Mouse (Mus musculus) kidney, adult 2 months (tissue): ENCODE results near the gene Rdm1. TPM values are rescaled to one million over a fixed set of nuclear protein-coding genes. Genes with fewer than 3 reads are reported as not detected.
"Not testable (repeated sequence)": the region's sequence is repeated elsewhere in the genome, so short reads cannot be mapped to it uniquely, and the experiment has no call there.

Experiments used
- DNase-seq: peaks from one replicate; pipeline ENCODE4 v3.0.0; 2021
- H3K27ac ChIP-seq: fragments of 200-500 bp; 2 replicates; pipeline ENCODE4 v1.5.1; 2012; ENCODE audit warnings: low read depth, low read length, control low read depth, inconsistent platforms; ENCODE audit not compliant: insufficient read depth
- H3K27me3 ChIP-seq: fragments of 200-500 bp; replicated peaks from 2 replicates; pipeline ENCODE4 v1.6.1; 2012; ENCODE audit warnings: mild to moderate bottlenecking, moderate library complexity, low read length, inconsistent platforms; ENCODE audit not compliant: control insufficient read depth, insufficient read depth
- H3K36me3 ChIP-seq: fragments of 200-500 bp; 2 replicates; pipeline ENCODE4 v1.6.1; 2012; ENCODE audit warnings: mild to moderate bottlenecking, moderate library complexity, low read length, inconsistent platforms; ENCODE audit not compliant: control insufficient read depth, insufficient read depth
- H3K4me1 ChIP-seq: fragments of 200-500 bp; 2 replicates; pipeline ENCODE4 v1.6.1; 2011; ENCODE audit warnings: low read length; ENCODE audit not compliant: control insufficient read depth, insufficient read depth
- H3K4me3 ChIP-seq: fragments of 200-500 bp; 2 replicates; pipeline ENCODE4 v1.5.1; 2011; ENCODE audit warnings: mild to moderate bottlenecking, low read depth, low read length, control low read depth; ENCODE audit not compliant: insufficient read depth
- CTCF ChIP-seq: fragments of 200-500 bp; conservative IDR thresholded peaks from 2 replicates; pipeline ENCODE4 v1.5.1; 2011; ENCODE audit warnings: low read depth, mild to moderate bottlenecking, control low read depth, low read length, moderate library complexity, mixed read lengths; ENCODE audit not compliant: insufficient read depth, insufficient read length
- POLR2A ChIP-seq: fragments of 200-500 bp; IDR thresholded peaks from one replicate; pipeline ENCODE4 v1.6.1; 2011; ENCODE audit warnings: low read depth, low read length, control low read depth
- WGBS: fragments of 180-500 bp; shearing (Covaris S2); methylation state at CpG from one replicate; pipeline ENCODE4 v1.1.7; 2018; 5-methylcytosine and 5-hydroxymethylcytosine counted together
- polyA plus RNA-seq: library from polyadenylated mRNA; depleted of rRNA; stranded (reverse); fragments of >200 nt; gene quantifications from 2 replicates; pipeline ENCODE4 v1.2.3, GENCODE M21; 2012

The Rdm1 gene
- polyA plus RNA-seq, 1 experiment: 41.0 TPM

- Histone ChIP-seq H3K27ac (peak overlapping the region; percentile 96; the same call in 1 of the 2 replicates), H3K36me3 (no peaks in the 10 kb centered on the region), H3K27me3 (no peaks in the 10 kb centered on the region), H3K4me1 (no peaks in the 10 kb centered on the region), H3K4me3 (peak overlapping the region; percentile 53)
- TF ChIP-seq CTCF (no peak), POLR2A (no peak)
- 4% methylated on average over 8 of the region's 8 CpGs for WGBS
- no peak for DNase-seq
Measured at GRCm38 (mm10) chr11:101626649-101626994, 373 bp upstream of the Rdm1 start.

GRCm38 (mm10) chr11:101627857-101628559 is 1.0 kb downstream of the Rdm1 start:
- peak overlapping the region; percentile 44 for H3K27ac ChIP-seq
- no peaks in the 10 kb centered on the region for H3K36me3 ChIP-seq
- under 1% methylated on average over 33 of the region's 33 CpGs for WGBS
- H3K4me3 ChIP-seq: peak overlapping the region; percentile 64
- no peaks in the 10 kb centered on the region for H3K4me1 ChIP-seq
- no peaks in the 10 kb centered on the region for H3K27me3 ChIP-seq
- DNase-seq: peak; percentile 89
- TF ChIP-seq CTCF (no peak), POLR2A (no peak)

DNA sequence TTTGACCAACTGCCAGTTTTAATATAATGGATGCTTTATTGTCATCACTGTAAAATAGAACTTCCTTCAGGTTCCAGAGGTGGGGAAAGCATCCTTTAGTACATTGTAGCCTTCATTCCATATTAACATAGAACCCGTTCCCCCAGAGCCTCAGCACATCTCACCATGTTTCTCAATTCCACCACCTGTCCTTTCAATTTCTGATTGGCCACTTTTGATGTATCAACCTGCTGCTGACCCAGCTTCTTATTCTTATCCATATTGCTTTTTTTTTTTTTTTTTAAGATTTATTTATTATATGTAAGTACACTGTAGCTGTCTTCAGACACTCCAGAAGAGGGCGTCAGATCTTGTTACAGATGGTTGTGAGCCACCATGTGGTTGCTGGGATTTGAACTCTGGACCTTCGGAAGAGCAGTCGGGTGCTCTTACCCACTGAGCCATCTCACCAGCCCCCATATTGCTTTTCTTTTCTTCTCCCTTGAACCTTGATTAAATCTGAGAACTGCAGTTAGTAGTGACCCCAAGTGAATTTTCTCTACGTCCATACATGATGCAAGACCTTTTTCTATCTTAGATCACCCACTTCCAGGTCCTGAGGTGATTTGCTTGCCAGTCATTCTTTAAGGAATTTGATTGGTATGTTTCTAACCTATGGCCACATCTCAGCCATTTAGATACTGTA is 1.9 kb downstream of the Rdm1 start:
- DNase-seq, H3K4me1 ChIP-seq, H3K27ac ChIP-seq, H3K4me3 ChIP-seq, H3K36me3 ChIP-seq, H3K27me3 ChIP-seq: not testable (repeated sequence)
- WGBS: 61% methylated on average over 5 of the region's 5 CpGs

DNA sequence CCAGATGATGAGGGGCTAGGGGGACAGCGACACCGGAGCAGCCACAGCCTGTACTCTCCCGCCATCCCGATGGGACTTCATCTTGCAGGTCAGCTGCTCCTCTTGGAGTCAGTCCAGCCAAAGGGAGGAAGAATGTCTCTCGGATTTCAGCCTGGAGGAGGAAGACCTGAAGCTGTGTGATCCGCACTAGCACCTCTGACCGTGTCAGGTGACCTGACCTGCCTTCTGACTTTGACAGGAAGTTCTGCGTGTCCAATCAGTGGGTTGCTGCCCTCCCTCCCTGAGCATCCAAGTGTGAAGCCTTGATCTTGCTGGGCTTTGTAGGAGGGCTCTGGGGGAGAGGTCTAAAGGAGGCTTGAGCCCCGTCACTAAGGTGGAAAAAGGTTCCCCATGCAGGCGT is 8.7 kb downstream of the Rdm1 start:
- 47% methylated on average over 10 of the region's 10 CpGs for whole genome bisulfite sequencing
- TF ChIP-seq POLR2A: no peak
- no peak for TF ChIP-seq CTCF
- DNase-seq: peak; percentile 76

GRCm38 (mm10) chr11:101639761-101640160 is 12.8 kb downstream of the Rdm1 start:
- 95% methylated on average over 4 of the region's 4 CpGs for WGBS
- no peaks in the 10 kb centered on the region for H3K4me1 ChIP-seq
- H3K27me3 ChIP-seq: no peaks in the 10 kb centered on the region
- H3K4me3 ChIP-seq: no peak overlapping the region
- H3K27ac ChIP-seq: no peak overlapping the region
- TF ChIP-seq CTCF (no peak), POLR2A (no peak)
- no peak for DNase-seq
- no peaks in the 10 kb centered on the region for H3K36me3 ChIP-seq

More for the DNA sequence above, 8.7 kb downstream of the Rdm1 start:
- no peaks in the 10 kb centered on the region for H3K4me1 ChIP-seq
- H3K27me3 ChIP-seq: no peaks in the 10 kb centered on the region
- no peak overlapping the region for H3K27ac ChIP-seq
- H3K36me3 ChIP-seq: no peaks in the 10 kb centered on the region
- H3K4me3 ChIP-seq: no peak overlapping the region

- Histone ChIP-seq H3K4me3 (peak overlapping the region; percentile 44), H3K27ac (peak overlapping the region; percentile 93)
- not testable (repeated sequence) for H3K4me1 ChIP-seq, H3K27me3 ChIP-seq, H3K36me3 ChIP-seq
- WGBS: 5% methylated on average over 53 of the region's 53 CpGs
- peak; percentile 86 for DNase-seq
Measured at GRCm38 (mm10) chr11:101640857-101641709, 14.1 kb downstream of the Rdm1 start.

GRCm38 (mm10) chr11:101641710-101642642 is 15.0 kb downstream of the Rdm1 start:
- peak overlapping the region; percentile 93 for H3K27ac ChIP-seq
- H3K27me3 ChIP-seq, H3K4me1 ChIP-seq, H3K36me3 ChIP-seq, H3K4me3 ChIP-seq: not testable (repeated sequence)
- WGBS: 3% methylated on average over 16 of the region's 26 CpGs
- DNase-seq: peak; percentile 46
